Mouse (Mus musculus): Measurements from ENCODE around the gene Gm29110. TPM values are rescaled to one million over a fixed set of nuclear protein-coding genes. Genes with fewer than 3 reads are reported as not detected.
"Not testable (repeated sequence)": the region's sequence is repeated elsewhere in the genome, so short reads cannot be mapped to it uniquely, and the experiment has no call there.

The Gm29110 gene
- total RNA-seq (2022) = not detected

GRCm38 (mm10) chrY:74470231-74470630 lies at the start of gene Gm29110:
Gene Gm29110, plus strand, starts transcription at chrY:74470531.
- not testable (repeated sequence) for DNase-seq (ENCODE audit: low spot score)

Other genes with a start within 250 kb of the Gm29110 start
- gene Gm21913, start 153.4 kb downstream of the Gm29110 start, total RNA-seq (2022) = not detected

Measured in heart, adult 8-10 months (tissue).